Mouse (Mus musculus): Measurements from ENCODE around the gene Txk. TPM values are rescaled to one million over a fixed set of nuclear protein-coding genes. Genes with fewer than 3 reads are reported as not detected.

Gene Txk
- 0.09 TPM in 1 of 2 replicates, not detected in the other for total RNA-seq (2012; rRNA removed)

DNA sequence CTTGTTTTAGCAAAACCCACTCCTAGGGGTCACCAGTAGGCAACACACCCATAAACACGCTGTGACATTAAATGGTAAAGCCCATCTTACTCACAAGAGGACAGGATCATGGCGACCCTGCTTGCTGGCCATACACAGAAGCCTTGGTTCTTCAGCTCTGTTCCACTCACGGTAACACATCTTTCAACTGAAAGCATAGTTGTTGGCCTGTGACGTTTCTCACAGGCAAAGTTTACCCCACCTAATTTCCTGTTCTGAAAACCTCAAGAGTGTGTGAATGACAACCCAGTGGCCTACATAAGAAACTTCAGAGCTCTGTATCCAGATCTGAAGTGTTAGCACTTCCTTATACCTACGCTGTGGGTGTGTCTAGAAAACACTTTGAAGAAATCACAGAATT is at the start of gene Txk:
Txk (minus strand) TSS at position 193 of the 400 bp plus-strand sequence.
- no peak within 1 kb of the TSS for H3K9ac ChIP-seq (ENCODE audit: insufficient read depth, low read depth, low read length, poor library complexity, severe bottlenecking)
- 0 out of 4 replicates have a peak, but pooled peaks cover 0 to 2% of the 10 kb centered on the region in 2 experiments for H3K4me1 ChIP-seq (ENCODE audit: control insufficient read depth in 2 of 2, insufficient read depth in 2 of 2, low read length in 2 of 2, poor library complexity in 1 of 2)
- H3K4me3 ChIP-seq (ENCODE audit: insufficient read depth in 1 of 2, low read depth in 1 of 2, low read length in 2 of 2, poor library complexity in 1 of 2, severe bottlenecking in 1 of 2): no peak within 1 kb of the TSS
- in situ Hi-C loops (cut with MboI; ENCODE audit: low sequenced_read_pairs in 2 of 2, unreplicated experiment in 2 of 2): no loop called here
- H3K36me3 ChIP-seq (ENCODE audit: control insufficient read depth, insufficient read depth, low read length, poor library complexity, severe bottlenecking): no peaks in the 10 kb centered on the region
- DNase-seq (ENCODE audit: low read depth, low spot score): no peak
- H3K9me3 ChIP-seq (ENCODE audit: control insufficient read depth, insufficient read depth, low read depth, low read length): no peaks in the 10 kb centered on the region
- no peak within 1 kb of the TSS for H3K27ac ChIP-seq (ENCODE audit: insufficient read depth, low read depth, low read length, poor library complexity, severe bottlenecking)
- TF ChIP-seq ZNF384 (IDR thresholded peaks at IDR 0.05; ENCODE audit: low read depth, low read length): no peak
- no peak for TF ChIP-seq MAFK (IDR thresholded peaks at IDR 0.05; ENCODE audit: insufficient read depth, low read depth, low read length)
- no peak for TF ChIP-seq CHD2 (IDR thresholded peaks at IDR 0.05; ENCODE audit: low read depth, low read length)
- TF ChIP-seq ZC3H11A (IDR thresholded peaks at IDR 0.05; ENCODE audit: borderline replicate concordance, low read depth, low read length): no peak
- TF ChIP-seq HCFC1 (IDR thresholded peaks at IDR 0.05; ENCODE audit: borderline replicate concordance, insufficient read depth, low read length): no peak

DNA sequence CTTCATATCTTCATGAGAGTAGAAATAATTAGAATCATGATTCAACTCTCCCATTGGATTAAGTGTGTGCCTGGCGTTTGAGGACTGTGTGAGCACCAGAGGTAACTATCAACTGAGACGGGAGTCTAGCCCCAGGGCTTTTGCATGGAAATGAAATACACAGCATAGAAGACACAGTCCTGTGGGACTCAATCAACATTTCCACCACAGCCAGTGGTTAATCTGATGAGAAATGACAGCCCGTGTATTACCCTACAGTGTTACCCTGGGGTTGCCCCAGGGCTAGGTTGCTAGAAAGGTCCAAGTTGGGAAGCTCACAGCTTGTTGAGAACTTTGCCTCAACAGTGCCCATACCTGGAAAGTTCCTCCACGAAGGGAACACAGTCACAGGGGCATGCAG is 46.0 kb upstream of the Txk start:
- Histone ChIP-seq H3K9ac (ENCODE audit: insufficient read depth, low read depth, low read length, poor library complexity, severe bottlenecking) (no peak overlapping the region), H3K36me3 (ENCODE audit: control insufficient read depth, insufficient read depth, low read length, poor library complexity, severe bottlenecking) (no peaks in the 10 kb centered on the region)

DNA sequence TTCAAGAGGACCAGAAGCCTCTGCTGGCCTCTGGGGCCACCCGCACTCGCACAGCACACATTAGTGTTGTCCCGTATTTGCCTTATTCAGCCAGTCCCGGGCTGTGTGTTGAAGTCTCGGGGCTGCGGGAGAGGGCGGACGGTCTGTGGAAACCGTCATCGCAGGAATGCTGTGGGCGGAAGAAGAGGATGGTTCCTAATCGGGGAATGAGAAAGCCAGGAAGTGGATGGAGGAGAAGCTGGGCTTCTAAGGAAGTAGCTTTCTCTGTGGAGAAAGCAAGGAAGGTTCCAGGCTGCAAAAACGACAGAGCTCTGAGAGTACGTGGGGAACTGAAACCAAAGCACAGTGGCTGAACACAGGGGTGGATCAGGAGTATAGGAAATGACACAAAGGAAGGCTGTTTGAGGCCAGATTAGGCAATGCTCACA is 43.6 kb upstream of the Txk start:
- TF ChIP-seq ZC3H11A (IDR thresholded peaks at IDR 0.05; ENCODE audit: borderline replicate concordance, low read depth, low read length): no peak
- TF ChIP-seq ZNF384 (IDR thresholded peaks at IDR 0.05; ENCODE audit: low read depth, low read length): no peak
- TF ChIP-seq MAFK (IDR thresholded peaks at IDR 0.05; ENCODE audit: insufficient read depth, low read depth, low read length): no peak
- TF ChIP-seq CHD2 (IDR thresholded peaks at IDR 0.05; ENCODE audit: low read depth, low read length): no peak
- no peak for TF ChIP-seq HCFC1 (IDR thresholded peaks at IDR 0.05; ENCODE audit: borderline replicate concordance, insufficient read depth, low read length)
- no peak overlapping the region for H3K9ac ChIP-seq (ENCODE audit: insufficient read depth, low read depth, low read length, poor library complexity, severe bottlenecking)

More for the DNA sequence above, 46.0 kb upstream of the Txk start:
- no peaks in the 10 kb centered on the region for H3K4me1 ChIP-seq (ENCODE audit: control insufficient read depth in 2 of 2, insufficient read depth in 2 of 2, low read length in 2 of 2, poor library complexity in 1 of 2)
- TF ChIP-seq CHD2 (IDR thresholded peaks at IDR 0.05; ENCODE audit: low read depth, low read length): no peak
- TF ChIP-seq ZC3H11A (IDR thresholded peaks at IDR 0.05; ENCODE audit: borderline replicate concordance, low read depth, low read length): no peak
- TF ChIP-seq HCFC1 (IDR thresholded peaks at IDR 0.05; ENCODE audit: borderline replicate concordance, insufficient read depth, low read length): no peak
- no peak for TF ChIP-seq ZNF384 (IDR thresholded peaks at IDR 0.05; ENCODE audit: low read depth, low read length)
- no peak for TF ChIP-seq MAFK (IDR thresholded peaks at IDR 0.05; ENCODE audit: insufficient read depth, low read depth, low read length)
- no peaks in the 10 kb centered on the region for H3K9me3 ChIP-seq (ENCODE audit: control insufficient read depth, insufficient read depth, low read depth, low read length)
- H3K27ac ChIP-seq (ENCODE audit: insufficient read depth, low read depth, low read length, poor library complexity, severe bottlenecking): no peak overlapping the region
- no peak for DNase-seq (ENCODE audit: low read depth, low spot score)
- no peak overlapping the region for H3K4me3 ChIP-seq (ENCODE audit: insufficient read depth in 1 of 2, low read depth in 1 of 2, low read length in 2 of 2, poor library complexity in 1 of 2, severe bottlenecking in 1 of 2)
- in situ Hi-C loops (cut with MboI; ENCODE audit: low sequenced_read_pairs in 2 of 2, unreplicated experiment in 2 of 2): no loop called here

DNA sequence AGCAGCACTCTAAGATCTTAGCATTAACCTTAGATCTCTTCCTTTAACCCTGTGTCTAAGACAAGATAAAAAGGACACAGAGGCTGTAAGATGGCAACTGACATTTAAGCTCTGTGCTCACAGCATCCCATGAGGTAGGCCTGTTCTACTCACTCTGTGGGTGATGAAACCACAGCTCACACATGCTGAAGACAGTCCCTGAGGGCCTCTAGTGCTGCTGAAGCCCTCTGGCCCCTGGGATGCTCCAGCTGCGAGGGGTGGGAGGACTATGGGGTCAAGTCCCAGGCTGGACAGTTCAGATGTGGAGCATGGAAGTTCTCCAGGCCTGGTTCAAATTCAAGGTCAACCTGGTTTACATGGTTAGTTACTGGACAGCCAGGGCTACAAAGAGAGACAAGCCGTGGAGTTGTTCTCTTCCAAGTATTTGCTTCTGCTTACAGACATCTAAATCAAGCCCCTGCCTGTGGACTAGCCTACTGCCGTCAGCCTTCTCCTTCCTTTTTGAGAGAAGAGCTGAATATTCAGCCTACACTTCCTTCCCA is 40.8 kb upstream of the Txk start:
- Histone ChIP-seq H3K27ac (ENCODE audit: insufficient read depth, low read depth, low read length, poor library complexity, severe bottlenecking) (no peak overlapping the region), H3K9ac (ENCODE audit: insufficient read depth, low read depth, low read length, poor library complexity, severe bottlenecking) (no peak overlapping the region), H3K4me3 (ENCODE audit: insufficient read depth in 1 of 2, low read depth in 1 of 2, low read length in 2 of 2, poor library complexity in 1 of 2, severe bottlenecking in 1 of 2) (no peak overlapping the region), H3K36me3 (ENCODE audit: control insufficient read depth, insufficient read depth, low read length, poor library complexity, severe bottlenecking) (no peaks in the 10 kb centered on the region), H3K4me1 (ENCODE audit: control insufficient read depth in 2 of 2, insufficient read depth in 2 of 2, low read length in 2 of 2, poor library complexity in 1 of 2) (no peaks in the 10 kb centered on the region), H3K9me3 (ENCODE audit: control insufficient read depth, insufficient read depth, low read depth, low read length) (no peaks in the 10 kb centered on the region)
- in situ Hi-C loops (cut with MboI; ENCODE audit: low sequenced_read_pairs in 2 of 2, unreplicated experiment in 2 of 2): no loop called here
- TF ChIP-seq MAFK (IDR thresholded peaks at IDR 0.05; ENCODE audit: insufficient read depth, low read depth, low read length): no peak
- no peak for TF ChIP-seq HCFC1 (IDR thresholded peaks at IDR 0.05; ENCODE audit: borderline replicate concordance, insufficient read depth, low read length)
- TF ChIP-seq ZNF384 (IDR thresholded peaks at IDR 0.05; ENCODE audit: low read depth, low read length): no peak
- no peak for TF ChIP-seq CHD2 (IDR thresholded peaks at IDR 0.05; ENCODE audit: low read depth, low read length)
- no peak for TF ChIP-seq ZC3H11A (IDR thresholded peaks at IDR 0.05; ENCODE audit: borderline replicate concordance, low read depth, low read length)
- DNase-seq (ENCODE audit: low read depth, low spot score): no peak

More for the DNA sequence above, 43.6 kb upstream of the Txk start:
- Histone ChIP-seq H3K27ac (ENCODE audit: insufficient read depth, low read depth, low read length, poor library complexity, severe bottlenecking) (no peak overlapping the region), H3K36me3 (ENCODE audit: control insufficient read depth, insufficient read depth, low read length, poor library complexity, severe bottlenecking) (no peaks in the 10 kb centered on the region), H3K4me1 (ENCODE audit: control insufficient read depth in 2 of 2, insufficient read depth in 2 of 2, low read length in 2 of 2, poor library complexity in 1 of 2) (no peaks in the 10 kb centered on the region), H3K9me3 (ENCODE audit: control insufficient read depth, insufficient read depth, low read depth, low read length) (no peaks in the 10 kb centered on the region), H3K4me3 (ENCODE audit: insufficient read depth in 1 of 2, low read depth in 1 of 2, low read length in 2 of 2, poor library complexity in 1 of 2, severe bottlenecking in 1 of 2) (no peak overlapping the region)
- DNase-seq (ENCODE audit: low read depth, low spot score): no peak
- in situ Hi-C loops (cut with MboI; ENCODE audit: low sequenced_read_pairs in 2 of 2, unreplicated experiment in 2 of 2): no loop called here
